Mouse (Mus musculus): Measurements from ENCODE around the gene Defb19. TPM values are rescaled to one million over a fixed set of nuclear protein-coding genes. Genes with fewer than 3 reads are reported as not detected.

The Defb19 gene
- polyA plus RNA-seq, 1 experiment: 2.9 TPM

DNA sequence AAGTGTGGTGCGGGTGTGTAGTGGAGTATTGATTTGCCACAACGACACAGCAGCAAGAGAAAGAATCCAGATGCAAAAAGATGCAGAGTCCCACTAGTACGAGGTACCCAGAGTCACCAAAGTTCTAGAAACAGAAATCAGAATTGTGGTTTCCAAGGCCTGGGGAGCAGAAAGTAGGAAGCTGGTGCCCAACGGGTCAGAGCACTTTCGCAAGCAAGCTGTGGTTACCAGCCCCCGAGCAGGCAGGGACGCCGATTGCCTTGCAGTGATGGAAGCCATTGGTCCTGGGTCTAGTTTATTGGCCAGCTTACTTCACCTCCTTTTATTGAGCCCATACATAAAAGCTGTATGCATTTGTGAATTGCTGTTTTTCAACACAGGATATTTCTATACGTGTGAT lies 38.1 kb downstream of the Defb19 start:
- no peak for TF ChIP-seq CTCF (conservative IDR thresholded peaks at IDR 0.05; ENCODE audit: insufficient read depth, insufficient read length, low read depth, low read length)
- no peak for TF ChIP-seq POLR2A (IDR thresholded peaks at IDR 0.05; ENCODE audit: low read depth, low read length)
- Histone ChIP-seq H3K4me1 (ENCODE audit: control insufficient read depth, insufficient read depth, low read length) (peaks cover 8% of the 10 kb centered on the region), H3K27ac (ENCODE audit: insufficient read depth, low read depth, low read length) (no peak overlapping the region), H3K36me3 (ENCODE audit: control insufficient read depth, insufficient read depth, low read length) (no peaks in the 10 kb centered on the region), H3K4me3 (ENCODE audit: insufficient read depth, low read depth, low read length) (no peak overlapping the region), H3K27me3 (replicated peaks; ENCODE audit: control insufficient read depth, insufficient read depth, low read length) (no peaks in the 10 kb centered on the region)
- DNase-seq: no peak
- 89% methylated on average over 9 of the region's 9 CpGs for WGBS

DNA sequence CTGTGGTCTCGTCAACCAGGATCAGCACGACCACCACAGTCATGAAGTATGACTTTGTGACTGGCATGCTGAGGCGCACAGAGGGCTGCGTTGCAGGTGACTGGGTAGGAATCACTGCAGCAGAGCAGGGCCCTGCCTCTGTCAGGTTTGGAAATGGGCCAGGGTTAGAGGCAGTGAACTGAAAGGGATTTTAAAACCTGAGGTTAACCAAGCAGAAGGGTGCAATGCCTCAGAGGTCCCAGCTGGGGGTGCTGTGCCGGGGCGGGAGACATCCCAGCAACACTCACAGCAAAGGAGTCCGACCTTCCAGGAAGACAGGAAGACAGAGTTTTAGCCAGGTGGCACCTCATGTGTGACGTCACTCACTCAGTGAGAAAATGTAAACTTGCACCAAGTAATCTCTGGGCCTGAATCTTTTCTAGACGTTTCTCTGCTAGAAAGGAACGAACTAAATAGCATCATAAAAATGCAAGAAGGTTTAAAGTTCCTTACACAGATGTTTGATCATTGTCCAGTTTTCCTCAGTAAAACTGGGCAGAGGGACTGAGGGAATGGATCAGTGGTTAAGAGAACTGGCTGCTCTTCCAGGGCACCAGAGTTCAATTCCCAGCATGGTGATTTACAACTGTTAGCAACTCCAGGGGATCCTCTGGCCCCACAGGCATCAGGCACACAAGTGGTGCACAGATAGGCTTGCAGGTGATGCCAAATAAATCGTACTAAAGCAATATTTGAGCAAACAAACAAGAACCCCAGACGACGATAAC lies 40.0 kb downstream of the Defb19 start, which contains the start of gene Defb29:
Defb29 (minus strand) TSS at position 155 of the 767 bp plus-strand sequence.
- H3K27ac ChIP-seq (ENCODE audit: insufficient read depth, low read depth, low read length): peak within 1 kb of the TSS; percentile 90
- peaks cover 6% of the 10 kb centered on the region for H3K4me1 ChIP-seq (ENCODE audit: control insufficient read depth, insufficient read depth, low read length)
- no peaks in the 10 kb centered on the region for H3K36me3 ChIP-seq (ENCODE audit: control insufficient read depth, insufficient read depth, low read length)
- H3K27me3 ChIP-seq (replicated peaks; ENCODE audit: control insufficient read depth, insufficient read depth, low read length): no peaks in the 10 kb centered on the region
- TF ChIP-seq CTCF (conservative IDR thresholded peaks at IDR 0.05; ENCODE audit: insufficient read depth, insufficient read length, low read depth, low read length): no peak; the same call in 1 of the 2 replicates
- peak; percentile 16 for TF ChIP-seq POLR2A (IDR thresholded peaks at IDR 0.05; ENCODE audit: low read depth, low read length)
- 23% methylated on average over 13 of the region's 13 CpGs for WGBS
- H3K4me3 ChIP-seq (ENCODE audit: insufficient read depth, low read depth, low read length): peak within 1 kb of the TSS; percentile 55
- peak; percentile 90 for DNase-seq

Other genes starting within 250 kb of the Defb19 start
- gene Rbck1, start 247.7 kb downstream of the Defb19 start, polyA plus RNA-seq (2012; rRNA removed): 150 and 155 TPM in 2 replicates
- gene Trib3, start 236.3 kb downstream of the Defb19 start, polyA plus RNA-seq (2012; rRNA removed): 1.4 and 1.5 TPM in 2 replicates
- 0.12 and 0.50 TPM in 2 replicates for gene Nrsn2, start 203.7 kb downstream of the Defb19 start, polyA plus RNA-seq (2012; rRNA removed)
- 9.1 and 9.5 TPM in 2 replicates for gene Sox12, start 182.2 kb downstream of the Defb19 start, polyA plus RNA-seq (2012; rRNA removed)
- gene Zcchc3, start 165.3 kb downstream of the Defb19 start, polyA plus RNA-seq (2012; rRNA removed): 3.8 and 4.3 TPM in 2 replicates
- gene 6820408C15Rik, start 164.7 kb downstream of the Defb19 start, polyA plus RNA-seq (2012; rRNA removed): 0.69 and 0.78 TPM in 2 replicates
- gene Defb23, start 115.7 kb downstream of the Defb19 start, polyA plus RNA-seq (2012; rRNA removed): not detected in 2 replicates
- not detected in 2 replicates for gene Defb20, start 103.2 kb downstream of the Defb19 start, polyA plus RNA-seq (2012; rRNA removed)
- not detected in 2 replicates for gene Defb22, start 90.2 kb downstream of the Defb19 start, polyA plus RNA-seq (2012; rRNA removed)
- gene Defb26, start 68.6 kb downstream of the Defb19 start, polyA plus RNA-seq (2012; rRNA removed): 1.0 and 2.0 TPM in 2 replicates
- gene Defb28, start 62.1 kb downstream of the Defb19 start, polyA plus RNA-seq (2012; rRNA removed): 0.30 TPM in 1 of 2 replicates, not detected in the other
- 159 and 165 TPM in 2 replicates for gene Defb29, start 40.2 kb downstream of the Defb19 start, polyA plus RNA-seq (2012; rRNA removed)
- not detected in 2 replicates for gene Gm17416, start 11.0 kb downstream of the Defb19 start, polyA plus RNA-seq (2012; rRNA removed)
- gene Defb21, start 7.6 kb downstream of the Defb19 start, polyA plus RNA-seq (2012; rRNA removed): not detected in 2 replicates
- not detected in 2 replicates for gene Defb45, start 19.1 kb upstream of the Defb19 start, polyA plus RNA-seq (2012; rRNA removed)
- gene Defb36, start 24.0 kb upstream of the Defb19 start, polyA plus RNA-seq (2012; rRNA removed): 0.27 and 0.52 TPM in 2 replicates
- 1.0 TPM in 1 of 2 replicates, not detected in the other for gene Defb25, start 42.7 kb upstream of the Defb19 start, polyA plus RNA-seq (2012; rRNA removed)
- gene Rem1, start 46.6 kb upstream of the Defb19 start, polyA plus RNA-seq (2012; rRNA removed): 10.5 and 13.5 TPM in 2 replicates
- gene H13, start 89.1 kb upstream of the Defb19 start, polyA plus RNA-seq (2012; rRNA removed): 129 and 161 TPM in 2 replicates
- 8.4 and 10.1 TPM in 2 replicates for gene Mcts2, start 106.7 kb upstream of the Defb19 start, polyA plus RNA-seq (2012; rRNA removed)
- gene Id1, start 155.9 kb upstream of the Defb19 start, polyA plus RNA-seq (2012; rRNA removed): 156 and 235 TPM in 2 replicates
- gene Cox4i2, start 173.9 kb upstream of the Defb19 start, polyA plus RNA-seq (2012; rRNA removed): 2.9 and 3.1 TPM in 2 replicates

Measured in kidney, adult 2 months (tissue).